Mouse (Mus musculus) forebrain, embryonic 16.5 days (tissue): ENCODE measurements around the gene Sh3d21. TPM values are rescaled to one million over a fixed set of nuclear protein-coding genes. Genes with fewer than 3 reads are reported as not detected.
"Not testable (repeated sequence)": the region's sequence is repeated elsewhere in the genome, so short reads cannot be mapped to it uniquely, and the experiment has no call there.

Experiments used
- ATAC-seq: fragments of 200-750 bp; cut with Nextera tagmentation; 2 replicates; pipeline ENCODE4 v1.8.0; 2017; ENCODE audit warnings: mild to moderate bottlenecking, moderate library complexity
- H3K27ac ChIP-seq: fragments of 300-500 bp; sonication (generic); 2 replicates; pipeline ENCODE4 v1.5.1; 2014; ENCODE audit warnings: low read length, control low read depth
- H3K27me3 ChIP-seq: fragments of 300-500 bp; sonication (generic); replicated peaks from 2 replicates; pipeline ENCODE4 v1.6.1; 2014; ENCODE audit warnings: low read length; ENCODE audit not compliant: control insufficient read depth, insufficient read depth
- H3K36me3 ChIP-seq: fragments of 300-500 bp; sonication (generic); 2 replicates; pipeline ENCODE4 v1.6.1; 2014; ENCODE audit not compliant: control insufficient read depth, insufficient read depth
- H3K4me1 ChIP-seq: fragments of 300-500 bp; sonication (generic); replicated peaks from 2 replicates; pipeline ENCODE4 v1.6.1; 2014; ENCODE audit warnings: low read length; ENCODE audit not compliant: control insufficient read depth, insufficient read depth
- H3K4me2 ChIP-seq: fragments of 300-500 bp; sonication (generic); 2 replicates; pipeline ENCODE4 v1.6.1; 2014; ENCODE audit warnings: mild to moderate bottlenecking, low read length, control low read depth
- H3K4me3 ChIP-seq: fragments of 300-500 bp; sonication (generic); replicated peaks from 2 replicates; pipeline ENCODE4 v1.5.1; 2014; ENCODE audit warnings: mild to moderate bottlenecking, low read length, control low read depth
- H3K9ac ChIP-seq: fragments of 300-500 bp; sonication (generic); replicated peaks from 2 replicates; pipeline ENCODE4 v1.6.1; 2014; ENCODE audit warnings: low read depth, low read length, control low read depth
- H3K9me3 ChIP-seq: fragments of 300-500 bp; sonication (generic); 2 replicates; pipeline ENCODE4 v1.6.1; 2016; ENCODE audit warnings: low read length; ENCODE audit not compliant: control insufficient read depth
- WGBS: fragments of 180-500 bp; shearing (Covaris S2); extraction: QIAGEN DNeasy Blood & Tissue Kit; methylation state at CpG from one replicate; pipeline ENCODE4 v1.1.7; 2014; 5-methylcytosine and 5-hydroxymethylcytosine counted together
- polyA plus RNA-seq: library from polyadenylated mRNA; unstranded; fragments of >200 nt; fragmentation: Nextera tagmentation; extraction: Ambion mirVana; gene quantifications from 2 replicates; pipeline ENCODE4 v1.2.1, GENCODE M21; 2015

The Sh3d21 gene
- polyA plus RNA-seq, 1 experiment from 2014 or later, result 1.2 TPM

GRCm38 (mm10) chr4:126181170-126181957 lies 18.1 kb upstream of the Sh3d21 start:
- 54% methylated on average over 7 of the region's 7 CpGs for WGBS
- Histone ChIP-seq H3K27ac (no peak overlapping the region), H3K9ac (no peak overlapping the region), H3K4me1 (0 out of 2 replicates have a peak, but pooled peaks cover 2% of the 10 kb centered on the region), H3K36me3 (peaks cover 18% of the 10 kb centered on the region), H3K27me3 (no peaks in the 10 kb centered on the region), H3K4me2 (no peak overlapping the region), H3K4me3 (no peak overlapping the region), H3K9me3 (no peaks in the 10 kb centered on the region)
- ATAC-seq, result no peak

- not testable (repeated sequence) for H3K4me1 ChIP-seq, H3K9me3 ChIP-seq, ATAC-seq, H3K27me3 ChIP-seq, H3K4me3 ChIP-seq, H3K27ac ChIP-seq, H3K9ac ChIP-seq, H3K4me2 ChIP-seq
- WGBS, result 94% methylated on average over 7 of the region's 7 CpGs
- H3K36me3 ChIP-seq, result peaks cover 42% of the 10 kb centered on the region
Observed at GRCm38 (mm10) chr4:126175980-126176379, 12.7 kb upstream of the Sh3d21 start.

GRCm38 (mm10) chr4:126173800-126174199 lies 10.5 kb upstream of the Sh3d21 start:
- peaks cover 41% of the 10 kb centered on the region for H3K36me3 ChIP-seq
- WGBS, result 93% methylated on average over 5 of the region's 5 CpGs

GRCm38 (mm10) chr4:126170737-126171136 lies 7.4 kb upstream of the Sh3d21 start:
- H3K4me2 ChIP-seq, H3K27ac ChIP-seq, ATAC-seq, H3K9me3 ChIP-seq, H3K27me3 ChIP-seq, H3K4me1 ChIP-seq, H3K4me3 ChIP-seq, H3K9ac ChIP-seq: not testable (repeated sequence)
- H3K36me3 ChIP-seq, result peaks cover 46% of the 10 kb centered on the region
- WGBS, result 94% methylated on average over 5 of the region's 5 CpGs

More at GRCm38 (mm10) chr4:126173800-126174199, 10.5 kb upstream of the Sh3d21 start:
- Histone ChIP-seq H3K4me1 (no peaks in the 10 kb centered on the region), H3K27me3 (no peaks in the 10 kb centered on the region), H3K9ac (no peak overlapping the region), H3K4me3 (no peak overlapping the region), H3K27ac (no peak overlapping the region), H3K9me3 (no peaks in the 10 kb centered on the region), H3K4me2 (no peak overlapping the region)
- no peak for ATAC-seq

GRCm38 (mm10) chr4:126168851-126169250 lies 5.6 kb upstream of the Sh3d21 start:
- ATAC-seq, result no peak
- Histone ChIP-seq H3K27me3 (no peaks in the 10 kb centered on the region), H3K4me2 (no peak overlapping the region)

GRCm38 (mm10) chr4:126166084-126166483 lies 2.8 kb upstream of the Sh3d21 start:
- WGBS, result 79% methylated on average over 3 of the region's 3 CpGs
- peaks cover 6% of the 10 kb centered on the region for H3K4me1 ChIP-seq
- no peaks in the 10 kb centered on the region for H3K27me3 ChIP-seq
- no peak overlapping the region for H3K4me2 ChIP-seq
- no peaks in the 10 kb centered on the region for H3K9me3 ChIP-seq
- peaks cover 20% of the 10 kb centered on the region for H3K36me3 ChIP-seq
- ATAC-seq, result no peak
- H3K4me3 ChIP-seq, result no peak overlapping the region
- H3K27ac ChIP-seq, result no peak overlapping the region
- H3K9ac ChIP-seq, result no peak overlapping the region

More at GRCm38 (mm10) chr4:126168851-126169250, 5.6 kb upstream of the Sh3d21 start:
- H3K4me1 ChIP-seq, result no peaks in the 10 kb centered on the region
- no peak overlapping the region for H3K9ac ChIP-seq
- no peaks in the 10 kb centered on the region for H3K9me3 ChIP-seq
- 93% methylated on average over 6 of the region's 6 CpGs for WGBS
- H3K27ac ChIP-seq, result no peak overlapping the region
- peaks cover 34% of the 10 kb centered on the region for H3K36me3 ChIP-seq
- H3K4me3 ChIP-seq, result no peak overlapping the region

- not testable (repeated sequence) for H3K27ac ChIP-seq, ATAC-seq, H3K9ac ChIP-seq, H3K27me3 ChIP-seq, H3K4me2 ChIP-seq, H3K4me3 ChIP-seq, H3K4me1 ChIP-seq, H3K9me3 ChIP-seq
- H3K36me3 ChIP-seq, result peaks cover 15% of the 10 kb centered on the region
- WGBS, result 69% methylated on average over 8 of the region's 10 CpGs
Observed at GRCm38 (mm10) chr4:126165092-126165491, 1.8 kb upstream of the Sh3d21 start.

- no peak for ATAC-seq
Observed at GRCm38 (mm10) chr4:126163685-126164084, 394 bp upstream of the Sh3d21 start.

GRCm38 (mm10) chr4:126162544-126163066 lies 686 bp downstream of the Sh3d21 start:
- Histone ChIP-seq H3K4me1 (peaks cover 6% of the 10 kb centered on the region), H3K9me3 (no peaks in the 10 kb centered on the region), H3K36me3 (peaks cover 12% of the 10 kb centered on the region), H3K27me3 (no peaks in the 10 kb centered on the region), H3K4me3 (peak overlapping the region; percentile 64), H3K9ac (peak overlapping the region; percentile 81), H3K4me2 (peak overlapping the region; percentile 100), H3K27ac (no peak overlapping the region)
- peak; percentile 95 for ATAC-seq
- WGBS, result 0% methylated on average over 44 of the region's 44 CpGs

More at GRCm38 (mm10) chr4:126163685-126164084, 394 bp upstream of the Sh3d21 start:
- Histone ChIP-seq H3K9ac (no peak overlapping the region), H3K4me3 (no peak overlapping the region), H3K27ac (no peak overlapping the region), H3K4me2 (no peak overlapping the region), H3K9me3 (no peaks in the 10 kb centered on the region), H3K36me3 (peaks cover 15% of the 10 kb centered on the region), H3K4me1 (peaks cover 6% of the 10 kb centered on the region), H3K27me3 (no peaks in the 10 kb centered on the region)
- WGBS, result 64% methylated on average over 4 of the region's 4 CpGs
